Mouse (Mus musculus) myocyte (in vitro differentiated cells): ENCODE data around the gene D17H6S53E. TPM values are rescaled to one million over a fixed set of nuclear protein-coding genes. Genes with fewer than 3 reads are reported as not detected.
A peak's percentile ranks its signal among the peaks of the same experiment; 100 is the strongest.

ENCODE experiments used
- H3K27me3 ChIP-seq: one replicate; pipeline ENCODE4 v1.6.1; 2011; ENCODE audit not compliant: control insufficient read depth, insufficient read depth, insufficient read length
- H3K36me3 ChIP-seq: one replicate; pipeline ENCODE4 v1.6.1; 2011; ENCODE audit not compliant: control insufficient read depth, insufficient read depth
- H3K4me2 ChIP-seq: one replicate; pipeline ENCODE4 v1.6.1; 2011; ENCODE audit warnings: low read depth, control low read depth
- H3K4me3 ChIP-seq: one replicate; pipeline ENCODE4 v1.5.1; 2011; ENCODE audit warnings: mild to moderate bottlenecking, control low read depth, moderate library complexity
- H3K79me2 ChIP-seq: one replicate; pipeline ENCODE4 v1.6.1; 2011; ENCODE audit not compliant: control insufficient read depth, insufficient read depth
- H3ac ChIP-seq: one replicate; pipeline ENCODE4 v1.6.1; 2011; ENCODE audit not compliant: control insufficient read depth, insufficient read length
- CEBPB ChIP-seq: IDR thresholded peaks from 2 replicates; pipeline ENCODE4 v1.6.1; 2011; ENCODE audit warnings: mild to moderate bottlenecking, moderate library complexity; ENCODE audit not compliant: poor library complexity, insufficient read depth, severe bottlenecking
- E2F4 ChIP-seq: IDR thresholded peaks from one replicate; pipeline ENCODE4 v1.6.1; 2011; ENCODE audit warnings: mild to moderate bottlenecking, control low read depth, moderate library complexity; ENCODE audit not compliant: insufficient read depth
- MAX ChIP-seq: IDR thresholded peaks from one replicate; pipeline ENCODE4 v1.6.1; 2011; ENCODE audit warnings: low read depth, mild to moderate bottlenecking, control low read depth
- MYOD1 ChIP-seq, 3 experiments: IDR thresholded peaks; one replicate each; pipeline ENCODE4 v1.6.1; 2011; ENCODE audit warnings: control low read depth in 2 of 3, low read depth in 2 of 3, mild to moderate bottlenecking in 2 of 3, moderate library complexity in 1 of 3; ENCODE audit not compliant: insufficient read length in 2 of 3, control insufficient read depth in 1 of 3
- MYOG ChIP-seq, 3 experiments: IDR thresholded peaks; one replicate each; pipeline ENCODE4 v1.6.1; 2011; ENCODE audit warnings: control low read depth in 2 of 3, low read depth in 2 of 3, mild to moderate bottlenecking in 2 of 3; ENCODE audit not compliant: insufficient read length in 2 of 3, control insufficient read depth in 1 of 3, insufficient read depth in 1 of 3
- POLR2A ChIP-seq: IDR thresholded peaks from one replicate; pipeline ENCODE4 v1.6.1; 2011; ENCODE audit warnings: low read depth, mild to moderate bottlenecking, control low read depth, moderate library complexity; ENCODE audit not compliant: insufficient read length
- POLR2AphosphoS2 ChIP-seq: IDR thresholded peaks from one replicate; pipeline ENCODE4 v1.6.1; 2011; ENCODE audit warnings: low read depth, control low read depth; ENCODE audit not compliant: insufficient read length
- REST ChIP-seq: IDR thresholded peaks from one replicate; pipeline ENCODE4 v1.6.1; 2011; ENCODE audit warnings: mild to moderate bottlenecking, control low read depth, moderate library complexity; ENCODE audit not compliant: insufficient read depth, insufficient read length
- SRF ChIP-seq: IDR thresholded peaks from one replicate; pipeline ENCODE4 v1.6.1; 2011; ENCODE audit warnings: low read depth; ENCODE audit not compliant: control insufficient read depth, insufficient read length
- TCF12 ChIP-seq: IDR thresholded peaks from one replicate; pipeline ENCODE4 v1.6.1; 2011; ENCODE audit warnings: mild to moderate bottlenecking, control low read depth; ENCODE audit not compliant: poor library complexity, insufficient read depth, severe bottlenecking
- TCF3 ChIP-seq: IDR thresholded peaks from one replicate; pipeline ENCODE4 v1.6.1; 2011; ENCODE audit warnings: low read depth, control low read depth; ENCODE audit not compliant: insufficient read length
- USF1 ChIP-seq: IDR thresholded peaks from one replicate; pipeline ENCODE4 v1.6.1; 2011; ENCODE audit warnings: low read depth, mild to moderate bottlenecking, control low read depth, moderate library complexity
- polyA plus RNA-seq: library from polyadenylated mRNA; unstranded; fragments of >200 nt; fragmentation: generic; extraction: Trizol; gene quantifications from one replicate; pipeline ENCODE4 v1.2.1, GENCODE M21; 2012; ENCODE audit warnings: missing spikeins

Gene D17H6S53E
- polyA plus RNA-seq, 1 experiment, result 12.8 TPM

DNA sequence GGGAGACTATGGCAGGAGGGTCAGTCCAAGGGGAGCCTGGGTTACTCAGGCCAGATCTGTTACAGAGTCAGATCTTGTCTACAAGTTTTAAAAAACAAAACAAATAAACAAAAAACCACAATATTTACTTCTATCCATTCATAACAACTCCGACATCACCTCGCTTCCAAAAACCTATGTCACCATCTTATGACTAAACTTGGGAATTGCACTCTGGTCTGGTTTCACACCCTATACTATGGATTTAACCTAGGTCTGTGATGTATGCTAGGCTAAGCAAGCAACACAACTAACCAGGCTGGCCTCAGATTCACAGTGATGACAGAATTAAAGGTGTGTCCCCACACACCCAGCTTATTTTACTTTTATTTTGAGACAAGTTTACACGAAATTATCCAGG is 19.7 kb upstream of the D17H6S53E start:
- H3ac ChIP-seq, result no peak overlapping the region
- H3K4me3 ChIP-seq, result no peak overlapping the region
- no peak overlapping the region for H3K4me2 ChIP-seq
- no peaks in the 10 kb centered on the region for H3K27me3 ChIP-seq
- no peaks in the 10 kb centered on the region for H3K79me2 ChIP-seq
- TF ChIP-seq REST (no peak), MYOG (IDR thresholded peaks at IDR 0.05; ENCODE audit: control insufficient read depth in 1 of 3, insufficient read depth in 1 of 3, insufficient read length in 2 of 3, low read depth in 2 of 3) (no peak), TCF3 (no peak), POLR2AphosphoS2 (no peak), USF1 (no peak), SRF (no peak), CEBPB (no peak), E2F4 (no peak), TCF12 (no peak), POLR2A (no peak), MYOD1 (IDR thresholded peaks at IDR 0.05; ENCODE audit: control insufficient read depth in 1 of 3, insufficient read length in 2 of 3, low read depth in 2 of 3) (no peak), MAX (no peak)
- H3K36me3 ChIP-seq, result no peaks in the 10 kb centered on the region

DNA sequence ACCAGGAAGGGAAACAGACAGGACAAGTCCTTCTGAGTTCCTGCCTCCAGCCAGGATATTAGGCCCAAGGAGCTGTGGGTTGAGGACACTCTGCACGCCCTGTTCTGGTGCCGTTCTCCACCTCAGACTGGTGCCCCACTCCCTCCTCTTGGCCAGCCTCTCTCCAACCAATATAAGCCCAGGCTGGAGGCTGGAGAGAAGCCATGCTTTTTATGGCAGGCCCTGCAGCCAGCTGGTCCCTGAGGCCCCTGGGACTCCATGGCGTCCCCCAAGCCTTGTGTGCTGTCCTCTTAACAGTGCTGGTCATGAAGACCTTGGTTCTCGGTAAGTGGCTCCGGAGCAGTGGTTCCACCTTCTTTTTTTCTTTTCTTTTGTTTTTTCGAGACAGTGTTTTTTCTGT is 18.1 kb upstream of the D17H6S53E start, which contains the start of gene Ly6g5c:
TSS of gene Ly6g5c (plus strand) at position 183 of the 400 bp plus-strand sequence.
- Histone ChIP-seq H3K36me3 (no peaks in the 10 kb centered on the region), H3K4me3 (no peak within 1 kb of the TSS), H3ac (no peak within 1 kb of the TSS), H3K4me2 (no peak within 1 kb of the TSS), H3K27me3 (no peaks in the 10 kb centered on the region), H3K79me2 (no peaks in the 10 kb centered on the region)
- no peak for TF ChIP-seq TCF3
- no peak for TF ChIP-seq POLR2AphosphoS2
- TF ChIP-seq CEBPB, result no peak
- no peak for TF ChIP-seq E2F4
- no peak for TF ChIP-seq USF1
- no peak for TF ChIP-seq POLR2A
- TF ChIP-seq MAX, result no peak
- TF ChIP-seq MYOG (IDR thresholded peaks at IDR 0.05; ENCODE audit: control insufficient read depth in 1 of 3, insufficient read depth in 1 of 3, insufficient read length in 2 of 3, low read depth in 2 of 3), result no peak
- TF ChIP-seq MYOD1 (IDR thresholded peaks at IDR 0.05; ENCODE audit: control insufficient read depth in 1 of 3, insufficient read length in 2 of 3, low read depth in 2 of 3), result no peak
- TF ChIP-seq REST, result no peak
- no peak for TF ChIP-seq SRF
- TF ChIP-seq TCF12, result no peak

DNA sequence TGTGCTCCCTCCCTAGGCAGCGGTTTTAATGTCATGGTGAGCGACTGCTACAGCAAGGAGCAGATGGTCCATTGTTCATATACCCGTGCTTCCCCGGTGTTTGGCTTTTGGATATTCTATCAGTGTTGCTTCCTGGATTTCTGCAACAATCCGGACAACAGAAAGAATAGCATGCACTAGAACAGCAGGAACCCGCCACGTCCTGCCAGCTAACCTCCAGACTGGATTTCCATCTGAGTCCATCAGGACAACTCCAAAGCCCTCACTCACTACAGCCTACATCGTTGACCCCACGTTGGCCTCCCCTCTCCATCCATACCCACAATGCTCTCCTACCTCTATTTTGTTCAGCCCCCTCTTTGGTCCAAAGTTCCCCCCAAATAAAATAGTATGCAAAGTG is 14.4 kb upstream of the D17H6S53E start:
- Histone ChIP-seq H3K4me2 (no peak overlapping the region), H3ac (no peak overlapping the region), H3K79me2 (no peaks in the 10 kb centered on the region), H3K4me3 (no peak overlapping the region), H3K36me3 (peaks cover 6% of the 10 kb centered on the region), H3K27me3 (no peaks in the 10 kb centered on the region)
- TF ChIP-seq E2F4 (no peak), POLR2AphosphoS2 (no peak), USF1 (no peak), MYOD1 (IDR thresholded peaks at IDR 0.05; ENCODE audit: control insufficient read depth in 1 of 3, insufficient read length in 2 of 3, low read depth in 2 of 3) (no peak), POLR2A (no peak), TCF12 (no peak), REST (no peak), SRF (no peak), MYOG (IDR thresholded peaks at IDR 0.05; ENCODE audit: control insufficient read depth in 1 of 3, insufficient read depth in 1 of 3, insufficient read length in 2 of 3, low read depth in 2 of 3) (no peak), CEBPB (no peak), MAX (no peak), TCF3 (no peak)

DNA sequence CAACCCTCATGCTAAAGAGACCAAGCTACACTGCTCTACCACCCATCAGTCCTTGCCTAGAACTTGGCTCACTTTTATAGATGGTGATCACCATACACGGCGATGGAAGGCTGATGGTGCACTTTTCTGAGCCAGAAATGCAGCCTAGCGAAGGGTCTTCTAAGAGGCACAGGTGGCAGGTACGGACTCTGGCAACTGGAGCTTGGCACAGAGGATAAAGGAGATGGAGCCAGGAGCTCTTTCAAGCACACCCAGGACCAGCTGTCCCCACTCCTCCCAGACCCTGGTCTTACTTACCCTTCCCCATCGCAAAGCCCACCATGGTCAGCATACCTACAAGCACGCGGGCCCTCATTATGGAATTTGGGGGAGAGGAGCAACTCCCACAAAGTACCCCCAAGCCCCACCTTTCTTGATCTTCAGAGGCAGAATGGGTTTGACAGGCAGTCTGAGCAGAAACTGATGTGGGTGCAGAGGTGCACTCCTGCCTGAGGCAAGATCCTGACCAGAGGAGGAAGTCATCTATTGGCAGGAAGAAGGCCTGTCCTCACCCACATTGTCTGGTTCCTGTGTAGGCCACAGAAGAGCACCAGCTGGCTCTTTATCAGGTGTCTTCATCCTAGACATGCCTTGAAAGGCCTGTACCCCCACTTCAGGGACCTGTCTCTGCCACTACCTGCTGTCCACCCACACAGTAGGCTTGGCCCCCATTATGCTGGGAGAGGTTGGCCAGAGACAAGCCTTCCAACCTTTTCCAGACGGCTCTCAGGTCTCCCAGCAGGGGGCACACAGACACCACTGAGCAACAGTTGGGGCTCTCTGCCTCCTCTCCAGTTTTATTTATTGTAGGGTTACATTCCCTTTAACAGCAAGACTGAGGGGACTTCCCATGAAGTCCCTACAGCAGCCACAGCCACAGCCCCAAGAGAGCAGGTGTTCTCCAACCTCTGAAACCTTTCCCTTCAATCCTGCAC is 10.8 kb upstream of the D17H6S53E start, which contains the start of gene Ly6g5b:
TSS of gene Ly6g5b (minus strand) at position 383 of the 974 bp plus-strand sequence.
- H3K36me3 ChIP-seq, result peaks cover 13% of the 10 kb centered on the region
- H3ac ChIP-seq, result no peak within 1 kb of the TSS
- TF ChIP-seq MYOD1 (IDR thresholded peaks at IDR 0.05; ENCODE audit: control insufficient read depth in 1 of 3, insufficient read length in 2 of 3, low read depth in 2 of 3) (no peak), POLR2AphosphoS2 (peak; percentile 3)
- peaks cover 10% of the 10 kb centered on the region for H3K79me2 ChIP-seq
- H3K4me3 ChIP-seq, result no peak within 1 kb of the TSS
- no peak within 1 kb of the TSS for H3K4me2 ChIP-seq
- H3K27me3 ChIP-seq, result no peaks in the 10 kb centered on the region

DNA sequence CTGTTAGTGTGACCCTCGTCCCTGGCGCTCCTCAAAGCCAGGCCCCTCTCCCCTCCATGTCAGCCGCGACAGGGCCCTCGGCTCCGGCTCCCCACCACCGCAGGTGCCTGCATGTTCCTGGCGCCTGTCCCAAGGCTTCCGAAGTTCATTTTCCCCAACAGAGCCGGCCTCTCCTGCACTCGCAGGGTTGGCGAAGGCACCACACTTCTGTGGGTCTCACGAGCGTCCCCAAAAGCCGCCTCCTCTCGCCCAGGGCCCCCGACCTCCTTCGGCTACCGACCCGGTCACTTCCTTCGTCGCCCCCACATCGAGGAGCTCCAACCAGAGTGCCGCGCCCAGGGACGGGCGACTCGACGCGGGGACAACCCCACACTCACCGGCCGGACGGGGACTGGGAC is 5.4 kb upstream of the D17H6S53E start:
- TF ChIP-seq MYOD1 (IDR thresholded peaks at IDR 0.05; ENCODE audit: control insufficient read depth in 1 of 3, insufficient read length in 2 of 3, low read depth in 2 of 3) (no peak), MAX (no peak), CEBPB (no peak)
- H3K36me3 ChIP-seq, result peaks cover 7% of the 10 kb centered on the region
- peaks cover 30% of the 10 kb centered on the region for H3K79me2 ChIP-seq
- H3K27me3 ChIP-seq, result no peaks in the 10 kb centered on the region
- peak overlapping the region; percentile 66 for H3ac ChIP-seq
- H3K4me2 ChIP-seq, result peak overlapping the region; percentile 97
- H3K4me3 ChIP-seq, result peak overlapping the region; percentile 97
